Mouse (Mus musculus) E14TG2a.4 (cell line): ENCODE results near the gene Slc25a31.
A peak's percentile ranks its signal among the peaks of the same experiment; 100 is the strongest.

ENCODE experiments used
- H3K27me3 ChIP-seq: 2 replicates; pipeline ENCODE4 v1.6.1; 2014; ENCODE audit warnings: low read length, control low read depth; ENCODE audit not compliant: insufficient read depth
- H3K36me3 ChIP-seq: 2 replicates; pipeline ENCODE4 v1.6.1; 2014; ENCODE audit warnings: low read length, control low read depth; ENCODE audit not compliant: insufficient read depth
- H3K4me1 ChIP-seq: replicated peaks from 2 replicates; pipeline ENCODE4 v1.6.1; 2014; ENCODE audit warnings: low read depth, low read length, control low read depth
- H3K4me3 ChIP-seq: replicated peaks from 2 replicates; pipeline ENCODE4 v1.5.1; 2014; ENCODE audit warnings: mild to moderate bottlenecking, low read length
- H3K9me3 ChIP-seq: 2 replicates; pipeline ENCODE4 v1.6.1; 2014; ENCODE audit warnings: low read length, control low read depth
- CTCF ChIP-seq: conservative IDR thresholded peaks from 2 replicates; pipeline ENCODE4 v1.5.1; 2014; ENCODE audit warnings: low read length
- NANOG ChIP-seq: IDR thresholded peaks from 2 replicates; pipeline ENCODE4 v1.6.1; 2014; ENCODE audit warnings: borderline replicate concordance, low read length, mixed read lengths
- POU5F1 ChIP-seq: IDR thresholded peaks from 2 replicates; pipeline ENCODE4 v1.6.1; 2014; ENCODE audit warnings: low read length, borderline replicate concordance

Slc25a31 gene

GRCm38 (mm10) chr3:40678856-40679255 is 29.8 kb upstream of the Slc25a31 start:
- Histone ChIP-seq H3K27me3 (no peaks in the 10 kb centered on the region), H3K9me3 (no peaks in the 10 kb centered on the region), H3K4me1 (peaks cover 17% of the 10 kb centered on the region), H3K4me3 (no peak overlapping the region), H3K36me3 (no peaks in the 10 kb centered on the region)
- TF ChIP-seq CTCF = no peak

GRCm38 (mm10) chr3:40682404-40682803 is 26.3 kb upstream of the Slc25a31 start:
- H3K9me3 ChIP-seq = no peaks in the 10 kb centered on the region
- no peaks in the 10 kb centered on the region for H3K36me3 ChIP-seq
- H3K4me3 ChIP-seq = no peak overlapping the region
- H3K27me3 ChIP-seq = no peaks in the 10 kb centered on the region
- peaks cover 17% of the 10 kb centered on the region for H3K4me1 ChIP-seq
- TF ChIP-seq CTCF = no peak
- peak; percentile 27; the same call in 1 of the 2 replicates for TF ChIP-seq NANOG

GRCm38 (mm10) chr3:40683171-40683570 is 25.5 kb upstream of the Slc25a31 start:
- Histone ChIP-seq H3K27me3 (no peaks in the 10 kb centered on the region), H3K9me3 (no peaks in the 10 kb centered on the region), H3K4me3 (0 out of 2 replicates have a peak overlapping the region, but pooled peaks have one; percentile 20), H3K36me3 (no peaks in the 10 kb centered on the region; the same call in 1 of the 2 replicates), H3K4me1 (peaks cover 17% of the 10 kb centered on the region)
- TF ChIP-seq CTCF (no peak), POU5F1 (no peak), NANOG (no peak)

- Histone ChIP-seq H3K4me3 (no peak overlapping the region), H3K36me3 (no peaks in the 10 kb centered on the region; the same call in 1 of the 2 replicates), H3K27me3 (no peaks in the 10 kb centered on the region), H3K9me3 (no peaks in the 10 kb centered on the region), H3K4me1 (peaks cover 17% of the 10 kb centered on the region)
- TF ChIP-seq CTCF = no peak
- no peak for TF ChIP-seq POU5F1
- TF ChIP-seq NANOG = no peak
Observed at GRCm38 (mm10) chr3:40685855-40686515, 22.7 kb upstream of the Slc25a31 start.

GRCm38 (mm10) chr3:40686836-40687235 is 21.8 kb upstream of the Slc25a31 start:
- TF ChIP-seq CTCF (no peak), NANOG (no peak), POU5F1 (no peak)
- Histone ChIP-seq H3K4me1 (peaks cover 17% of the 10 kb centered on the region), H3K9me3 (no peaks in the 10 kb centered on the region), H3K36me3 (no peaks in the 10 kb centered on the region; the same call in 1 of the 2 replicates), H3K27me3 (no peaks in the 10 kb centered on the region), H3K4me3 (no peak overlapping the region)

- Histone ChIP-seq H3K4me3 (no peak overlapping the region), H3K4me1 (peaks cover 9% of the 10 kb centered on the region), H3K36me3 (no peaks in the 10 kb centered on the region; the same call in 1 of the 2 replicates), H3K9me3 (no peaks in the 10 kb centered on the region), H3K27me3 (no peaks in the 10 kb centered on the region)
- TF ChIP-seq POU5F1 (no peak), NANOG (no peak), CTCF (no peak)
Observed at GRCm38 (mm10) chr3:40687588-40687987, 21.1 kb upstream of the Slc25a31 start.

GRCm38 (mm10) chr3:40691566-40691965 is 17.1 kb upstream of the Slc25a31 start:
- H3K9me3 ChIP-seq = no peaks in the 10 kb centered on the region
- TF ChIP-seq POU5F1 (no peak), CTCF (no peak), NANOG (no peak)

GRCm38 (mm10) chr3:40693435-40693834 is 15.2 kb upstream of the Slc25a31 start:
- no peaks in the 10 kb centered on the region; the same call in 1 of the 2 replicates for H3K4me1 ChIP-seq
- no peaks in the 10 kb centered on the region for H3K9me3 ChIP-seq
- H3K36me3 ChIP-seq = no peaks in the 10 kb centered on the region
- TF ChIP-seq NANOG (no peak), POU5F1 (no peak), CTCF (no peak)
- H3K27me3 ChIP-seq = no peaks in the 10 kb centered on the region
- no peak overlapping the region for H3K4me3 ChIP-seq

More at GRCm38 (mm10) chr3:40691566-40691965, 17.1 kb upstream of the Slc25a31 start:
- Histone ChIP-seq H3K36me3 (no peaks in the 10 kb centered on the region; the same call in 1 of the 2 replicates), H3K27me3 (no peaks in the 10 kb centered on the region), H3K4me1 (no peaks in the 10 kb centered on the region; the same call in 1 of the 2 replicates), H3K4me3 (no peak overlapping the region)

GRCm38 (mm10) chr3:40693960-40694359 is 14.7 kb upstream of the Slc25a31 start:
- no peaks in the 10 kb centered on the region for H3K36me3 ChIP-seq
- no peaks in the 10 kb centered on the region; the same call in 1 of the 2 replicates for H3K4me1 ChIP-seq
- H3K9me3 ChIP-seq = no peaks in the 10 kb centered on the region
- H3K27me3 ChIP-seq = no peaks in the 10 kb centered on the region
- TF ChIP-seq CTCF (no peak), NANOG (no peak), POU5F1 (no peak)
- H3K4me3 ChIP-seq = no peak overlapping the region
